Mouse (Mus musculus) lung, embryonic 16.5 days (tissue): ENCODE results near the gene Akap10. TPM values are rescaled to one million over a fixed set of nuclear protein-coding genes. Genes with fewer than 3 reads are reported as not detected.

ENCODE experiments used
- ATAC-seq: fragments of 200-750 bp; cut with Nextera tagmentation; 2 replicates; pipeline ENCODE4 v1.8.0; 2017; ENCODE audit warnings: low read depth, mild to moderate bottlenecking, moderate library complexity
- H3K27ac ChIP-seq: fragments of 300-500 bp; sonication (generic); 2 replicates; pipeline ENCODE4 v1.5.1; 2014; ENCODE audit warnings: mild to moderate bottlenecking, control low read depth, low read length
- H3K27me3 ChIP-seq: fragments of 300-500 bp; sonication (generic); 2 replicates; pipeline ENCODE4 v1.6.1; 2014; ENCODE audit warnings: low read depth, low read length, mixed read lengths; ENCODE audit not compliant: control insufficient read depth, insufficient read depth
- H3K36me3 ChIP-seq: fragments of 300-500 bp; sonication (generic); 2 replicates; pipeline ENCODE4 v1.6.1; 2014; ENCODE audit warnings: low read length; ENCODE audit not compliant: control insufficient read depth, insufficient read depth
- H3K4me1 ChIP-seq: fragments of 300-500 bp; sonication (generic); replicated peaks from 2 replicates; pipeline ENCODE4 v1.6.1; 2014; ENCODE audit warnings: low read length, mixed read lengths; ENCODE audit not compliant: control insufficient read depth, insufficient read depth
- H3K4me2 ChIP-seq: fragments of 300-500 bp; sonication (generic); 2 replicates; pipeline ENCODE4 v1.6.1; 2014; ENCODE audit warnings: low read depth, low read length, control low read depth
- H3K4me3 ChIP-seq: fragments of 300-500 bp; sonication (generic); 2 replicates; pipeline ENCODE4 v1.5.1; 2014; ENCODE audit warnings: mild to moderate bottlenecking, low read length, control low read depth
- H3K9ac ChIP-seq: fragments of 300-500 bp; sonication (generic); 2 replicates; pipeline ENCODE4 v1.6.1; 2014; ENCODE audit warnings: low read length, control low read depth
- H3K9me3 ChIP-seq: fragments of 300-500 bp; sonication (generic); 2 replicates; pipeline ENCODE4 v1.6.1; 2016; ENCODE audit warnings: low read length; ENCODE audit not compliant: control insufficient read depth
- WGBS: fragments of 180-500 bp; shearing (Covaris S2); extraction: QIAGEN DNeasy Blood & Tissue Kit; methylation state at CpG from one replicate; pipeline ENCODE4 v1.1.7; 2014; 5-methylcytosine and 5-hydroxymethylcytosine counted together
- polyA plus RNA-seq: library from polyadenylated mRNA; unstranded; fragments of >200 nt; fragmentation: Nextera tagmentation; extraction: Ambion mirVana; gene quantifications from 2 replicates; pipeline ENCODE4 v1.2.1, GENCODE M21; 2015

Akap10 gene
- polyA plus RNA-seq, 1 experiment from 2014 or later, result 15.5 TPM

DNA sequence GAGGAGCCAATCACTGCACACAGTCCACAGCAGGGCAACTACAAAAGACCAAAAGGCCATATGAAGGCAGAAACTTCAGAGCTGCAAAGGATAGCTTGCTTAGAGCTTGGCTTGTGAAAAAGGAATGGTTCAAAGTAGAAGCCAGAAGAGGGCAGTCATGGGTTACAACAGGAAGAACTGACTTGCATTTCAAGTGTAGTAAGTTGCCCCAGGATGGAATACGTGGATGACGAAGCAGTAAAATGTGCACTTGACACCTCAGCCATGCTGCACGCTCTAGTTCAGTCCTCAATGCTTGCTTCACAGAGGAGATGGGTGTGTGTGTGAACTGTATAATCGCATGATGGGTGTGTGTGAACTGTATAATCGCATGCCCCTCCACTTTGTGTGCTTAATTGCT lies 47.9 kb downstream of the Akap10 start:
- Histone ChIP-seq H3K9ac (no peak overlapping the region), H3K4me2 (no peak overlapping the region), H3K36me3 (peaks cover 13% of the 10 kb centered on the region; the same call in 1 of the 2 replicates), H3K9me3 (no peaks in the 10 kb centered on the region), H3K27me3 (no peaks in the 10 kb centered on the region), H3K4me3 (no peak overlapping the region), H3K27ac (no peak overlapping the region), H3K4me1 (no peaks in the 10 kb centered on the region)
- ATAC-seq, result no peak
- WGBS, result 77% methylated on average over 5 of the region's 5 CpGs

DNA sequence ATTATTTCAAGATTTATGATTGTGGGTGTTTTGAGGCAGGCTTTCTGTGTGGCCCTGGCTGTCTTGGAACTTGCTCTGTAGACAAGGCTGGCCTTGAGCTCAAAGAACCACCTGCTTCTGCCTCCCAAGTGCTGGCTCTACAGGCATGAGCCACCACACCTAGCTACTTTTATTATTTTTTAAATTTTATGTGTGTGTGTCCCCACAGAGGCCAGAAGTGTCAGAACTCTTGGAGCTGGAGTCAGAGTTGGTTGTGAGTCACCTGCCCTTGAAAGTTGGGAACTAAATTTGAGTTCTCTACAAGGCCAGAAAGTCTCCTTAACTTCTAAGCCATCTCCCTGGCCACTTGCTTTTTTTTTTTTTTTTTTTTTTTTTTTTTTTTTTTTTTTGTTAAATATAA lies 50.1 kb downstream of the Akap10 start:
- H3K36me3 ChIP-seq, result peaks cover 21% of the 10 kb centered on the region
- no peak overlapping the region for H3K9ac ChIP-seq
- no peak overlapping the region for H3K27ac ChIP-seq
- H3K4me2 ChIP-seq, result no peak overlapping the region
- no peak overlapping the region for H3K4me3 ChIP-seq
- no peaks in the 10 kb centered on the region for H3K27me3 ChIP-seq
- H3K4me1 ChIP-seq, result no peaks in the 10 kb centered on the region
- no peaks in the 10 kb centered on the region for H3K9me3 ChIP-seq
- no peak for ATAC-seq

- no peak overlapping the region for H3K9ac ChIP-seq
- H3K4me1 ChIP-seq, result no peaks in the 10 kb centered on the region
- no peak overlapping the region for H3K4me3 ChIP-seq
- H3K9me3 ChIP-seq, result no peaks in the 10 kb centered on the region
- H3K4me2 ChIP-seq, result no peak overlapping the region
- 94% methylated on average over 5 of the region's 5 CpGs for WGBS
- H3K36me3 ChIP-seq, result peaks cover 38% of the 10 kb centered on the region
- no peak overlapping the region for H3K27ac ChIP-seq
- no peaks in the 10 kb centered on the region for H3K27me3 ChIP-seq
- ATAC-seq, result no peak
Observed at GRCm38 (mm10) chr11:61871881-61872280, 58.2 kb downstream of the Akap10 start.

- Histone ChIP-seq H3K4me1 (no peaks in the 10 kb centered on the region), H3K36me3 (peaks cover 9% of the 10 kb centered on the region), H3K27me3 (no peaks in the 10 kb centered on the region), H3K9ac (no peak overlapping the region), H3K4me2 (no peak overlapping the region), H3K27ac (no peak overlapping the region), H3K4me3 (no peak overlapping the region), H3K9me3 (no peaks in the 10 kb centered on the region)
- ATAC-seq, result 0 out of 2 replicates have a peak, but pooled peaks have one; percentile 28
Observed at GRCm38 (mm10) chr11:61866856-61867255, 63.2 kb downstream of the Akap10 start.

GRCm38 (mm10) chr11:61861781-61862547 lies 68.1 kb downstream of the Akap10 start:
- H3K4me1 ChIP-seq, result no peaks in the 10 kb centered on the region
- no peak for ATAC-seq
- H3K27me3 ChIP-seq, result no peaks in the 10 kb centered on the region
- no peak overlapping the region for H3K9ac ChIP-seq
- H3K9me3 ChIP-seq, result no peaks in the 10 kb centered on the region
- H3K4me2 ChIP-seq, result no peak overlapping the region
- no peaks in the 10 kb centered on the region for H3K36me3 ChIP-seq
- no peak overlapping the region for H3K27ac ChIP-seq
- WGBS, result 62% methylated on average over 6 of the region's 6 CpGs
- no peak overlapping the region for H3K4me3 ChIP-seq

- Histone ChIP-seq H3K4me3 (no peak overlapping the region), H3K4me2 (no peak overlapping the region), H3K4me1 (no peaks in the 10 kb centered on the region), H3K27ac (no peak overlapping the region), H3K9ac (no peak overlapping the region), H3K9me3 (no peaks in the 10 kb centered on the region), H3K27me3 (no peaks in the 10 kb centered on the region), H3K36me3 (no peaks in the 10 kb centered on the region)
- 52% methylated on average over 1 of the region's 1 CpGs for whole genome bisulfite sequencing
- no peak for ATAC-seq
Observed at GRCm38 (mm10) chr11:61859316-61859715, 70.7 kb downstream of the Akap10 start.

- peak overlapping the region; percentile 81 for H3K4me2 ChIP-seq
- 44% methylated on average over 6 of the region's 6 CpGs for WGBS
- no peaks in the 10 kb centered on the region for H3K9me3 ChIP-seq
- peak overlapping the region; percentile 99 for H3K9ac ChIP-seq
- H3K27me3 ChIP-seq, result no peaks in the 10 kb centered on the region
- peaks cover 4% of the 10 kb centered on the region; the same call in 1 of the 2 replicates for H3K4me1 ChIP-seq
- no peaks in the 10 kb centered on the region for H3K36me3 ChIP-seq
- no peak for ATAC-seq
- H3K27ac ChIP-seq, result no peak overlapping the region
- H3K4me3 ChIP-seq, result peak overlapping the region; percentile 90
Observed at GRCm38 (mm10) chr11:61855539-61855938, 74.5 kb downstream of the Akap10 start.

DNA sequence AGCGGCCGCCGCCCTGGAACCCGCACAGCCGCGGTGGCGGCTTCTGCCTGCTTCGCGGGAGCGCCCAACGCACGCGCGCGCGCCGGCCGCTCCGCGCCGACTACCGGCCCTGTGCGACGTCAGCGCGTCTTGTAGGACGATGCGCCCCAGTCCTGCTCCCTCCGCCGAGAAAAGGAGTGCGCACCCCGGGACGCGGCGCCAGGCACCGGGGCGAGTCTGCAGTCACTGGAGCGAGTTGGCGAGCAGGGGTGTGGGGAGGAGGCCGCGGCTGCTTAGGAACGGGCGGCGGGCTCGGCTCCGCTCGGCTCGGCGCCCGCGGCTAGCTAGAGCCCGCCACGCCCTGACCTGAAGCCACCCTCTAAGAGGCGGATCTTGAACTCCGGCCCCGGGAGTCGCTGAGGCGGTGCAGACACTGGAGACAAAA lies 75.1 kb downstream of the Akap10 start, which contains the start of gene Ulk2:
Ulk2 (minus strand) TSS at position 86 of the 424 bp plus-strand sequence.
- under 1% methylated on average over 56 of the region's 58 CpGs for WGBS
- no peaks in the 10 kb centered on the region for H3K36me3 ChIP-seq

GRCm38 (mm10) chr11:61854211-61854987 lies 75.7 kb downstream of the Akap10 start:
- Histone ChIP-seq H3K36me3 (no peaks in the 10 kb centered on the region), H3K4me3 (peak overlapping the region; percentile 90), H3K27me3 (no peaks in the 10 kb centered on the region), H3K4me2 (peak overlapping the region; percentile 81), H3K9ac (peak overlapping the region; percentile 99), H3K27ac (peak overlapping the region; percentile 90), H3K9me3 (no peaks in the 10 kb centered on the region), H3K4me1 (peaks cover 4% of the 10 kb centered on the region; the same call in 1 of the 2 replicates)
- under 1% methylated on average over 67 of the region's 87 CpGs for WGBS
- ATAC-seq, result peak; percentile 88

More for the DNA sequence above, 75.1 kb downstream of the Akap10 start, which contains the start of gene Ulk2:
- Histone ChIP-seq H3K27ac (peak within 1 kb of the TSS; percentile 90), H3K9me3 (no peaks in the 10 kb centered on the region), H3K4me2 (peak within 1 kb of the TSS; percentile 81), H3K4me1 (peaks cover 4% of the 10 kb centered on the region; the same call in 1 of the 2 replicates), H3K4me3 (peak within 1 kb of the TSS; percentile 90), H3K9ac (peak within 1 kb of the TSS; percentile 99), H3K27me3 (no peaks in the 10 kb centered on the region)
- ATAC-seq, result peak; percentile 92
